Mouse (Mus musculus): ENCODE data around the gene Pdlim1. TPM values are rescaled to one million over a fixed set of nuclear protein-coding genes. Genes with fewer than 3 reads are reported as not detected.

The Pdlim1 gene
- polyA plus RNA-seq, 1 experiment from 2014 or later: 211 TPM

DNA sequence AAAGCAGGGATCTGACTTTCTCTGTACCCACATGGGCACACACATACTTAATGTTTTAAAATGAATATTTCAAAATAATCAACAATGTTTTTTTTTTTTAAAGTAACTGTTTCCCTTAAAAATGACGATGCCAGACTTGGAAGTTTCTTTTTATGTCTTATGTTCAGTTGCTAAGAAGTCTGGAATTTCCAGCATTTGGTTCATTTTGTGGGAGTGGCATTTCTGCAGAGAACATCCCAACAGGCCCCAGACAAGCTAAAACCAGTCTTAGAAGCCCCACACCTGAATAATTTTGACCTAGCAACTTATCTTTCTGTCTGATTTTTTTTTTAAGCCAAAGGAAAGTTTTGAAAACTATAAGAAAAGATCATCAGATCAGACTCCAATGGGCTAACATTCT is 16.1 kb downstream of the Pdlim1 start:
- Histone ChIP-seq H3K4me1 (replicated peaks) (no peaks in the 10 kb centered on the region), H3K27ac (no peak overlapping the region), H3K27me3 (replicated peaks) (no peaks in the 10 kb centered on the region), H3K4me3 (replicated peaks) (no peak overlapping the region), H3K4me2 (replicated peaks) (no peak overlapping the region), H3K36me3 (no peaks in the 10 kb centered on the region), H3K9me3 (no peaks in the 10 kb centered on the region), H3K9ac (no peak overlapping the region)
- 55% methylated on average over 1 of the region's 1 CpGs for WGBS
- no peak for ATAC-seq

DNA sequence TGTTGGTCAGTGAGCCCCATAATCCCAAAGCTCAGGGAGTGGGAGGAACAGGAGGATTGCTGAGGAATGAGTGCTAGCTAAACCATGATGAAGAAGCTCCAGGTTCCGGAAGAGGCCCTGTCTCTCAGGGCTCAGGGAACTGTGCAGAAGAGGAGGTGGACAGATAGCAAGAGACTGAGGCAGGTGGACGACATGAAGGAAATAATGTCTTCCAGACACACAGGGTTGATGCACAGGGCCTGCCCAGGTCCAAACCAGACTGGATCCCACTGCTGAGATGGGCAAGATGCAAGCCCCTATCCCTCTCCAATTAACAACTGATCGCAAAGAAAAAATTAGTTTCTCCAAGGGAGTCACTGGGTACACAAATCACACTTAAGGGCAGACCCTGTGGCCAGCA is 16.9 kb downstream of the Pdlim1 start:
- no peak overlapping the region for H3K27ac ChIP-seq
- H3K27me3 ChIP-seq (replicated peaks): no peaks in the 10 kb centered on the region
- no peak overlapping the region for H3K4me3 ChIP-seq (replicated peaks)
- no peaks in the 10 kb centered on the region for H3K36me3 ChIP-seq
- WGBS: 92% methylated on average over 3 of the region's 3 CpGs
- H3K4me1 ChIP-seq (replicated peaks): no peaks in the 10 kb centered on the region
- H3K9me3 ChIP-seq: no peaks in the 10 kb centered on the region
- no peak overlapping the region for H3K4me2 ChIP-seq (replicated peaks)
- ATAC-seq: no peak
- H3K9ac ChIP-seq: no peak overlapping the region

DNA sequence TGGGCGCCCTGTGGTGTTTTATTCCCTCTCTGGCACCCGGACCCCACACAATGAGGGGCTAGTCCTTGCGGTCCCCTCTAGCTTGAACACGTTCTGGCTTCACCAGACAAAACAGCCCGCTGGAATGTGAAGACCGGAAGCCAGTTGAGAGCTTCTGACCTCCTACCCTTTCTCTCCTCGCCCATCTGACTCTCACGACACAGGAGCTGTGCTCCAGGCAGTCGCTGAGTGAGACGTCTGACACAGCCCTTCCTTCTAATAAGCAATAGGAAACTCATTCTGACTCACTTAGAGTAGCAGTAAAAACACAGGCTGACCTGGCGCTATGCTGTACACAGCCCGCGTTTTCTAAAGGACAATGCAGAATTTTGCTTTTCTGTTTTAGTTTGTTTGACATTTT is 17.9 kb downstream of the Pdlim1 start:
- H3K4me1 ChIP-seq (replicated peaks): no peaks in the 10 kb centered on the region
- peak; percentile 56; the same call in 1 of the 2 replicates for ATAC-seq
- H3K27me3 ChIP-seq (replicated peaks): no peaks in the 10 kb centered on the region
- H3K27ac ChIP-seq: no peak overlapping the region
- WGBS: 45% methylated on average over 13 of the region's 13 CpGs
- H3K9me3 ChIP-seq: no peaks in the 10 kb centered on the region
- no peak overlapping the region for H3K9ac ChIP-seq
- no peaks in the 10 kb centered on the region for H3K36me3 ChIP-seq
- H3K4me3 ChIP-seq (replicated peaks): no peak overlapping the region
- no peak overlapping the region for H3K4me2 ChIP-seq (replicated peaks)

DNA sequence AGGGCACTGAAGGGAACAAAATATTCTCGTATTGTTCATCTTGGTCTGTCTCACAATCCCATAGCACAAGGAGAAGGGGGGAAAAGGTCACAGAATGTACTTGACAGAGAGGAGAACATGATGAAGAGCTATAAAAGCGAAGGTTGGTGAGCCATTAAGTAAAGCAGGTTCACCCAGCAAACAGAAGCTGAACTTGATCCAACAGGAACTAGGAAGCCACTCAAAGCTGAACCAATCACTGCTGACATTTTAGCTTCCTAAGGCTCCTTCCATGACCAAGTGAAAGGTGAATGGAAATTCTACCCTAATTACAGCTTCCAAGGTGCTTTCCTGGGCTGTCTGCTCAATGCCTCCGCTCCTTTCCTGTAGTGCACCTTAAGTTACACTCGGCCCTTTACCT is 20.5 kb downstream of the Pdlim1 start:
- H3K4me2 ChIP-seq (replicated peaks): no peak overlapping the region
- no peak overlapping the region for H3K4me3 ChIP-seq (replicated peaks)
- no peak overlapping the region for H3K27ac ChIP-seq
- WGBS: 86% methylated on average over 4 of the region's 4 CpGs
- no peak overlapping the region for H3K9ac ChIP-seq
- H3K9me3 ChIP-seq: no peaks in the 10 kb centered on the region
- no peak for ATAC-seq
- H3K36me3 ChIP-seq: no peaks in the 10 kb centered on the region
- no peaks in the 10 kb centered on the region for H3K4me1 ChIP-seq (replicated peaks)
- no peaks in the 10 kb centered on the region for H3K27me3 ChIP-seq (replicated peaks)

DNA sequence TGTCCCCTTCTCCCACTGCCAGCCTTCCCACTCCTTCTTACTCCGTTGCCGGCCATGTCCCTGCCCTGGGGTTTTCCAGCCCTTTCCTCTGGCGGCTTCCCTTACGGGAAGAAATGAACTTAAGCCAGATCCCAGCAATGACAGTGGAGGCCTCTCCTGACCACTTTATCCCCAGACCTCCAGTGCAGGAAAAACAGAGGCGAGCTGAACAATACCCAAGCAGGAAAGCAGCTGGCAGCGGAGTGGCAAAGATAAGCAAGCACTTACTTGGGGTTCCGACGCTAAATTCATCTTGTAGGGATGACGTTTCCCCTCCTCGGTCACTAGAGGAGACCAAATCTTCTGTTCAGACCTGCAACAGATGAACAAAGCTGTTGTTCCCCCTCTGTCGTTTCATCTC is 22.3 kb downstream of the Pdlim1 start:
- H3K9ac ChIP-seq: no peak overlapping the region
- H3K27me3 ChIP-seq (replicated peaks): no peaks in the 10 kb centered on the region
- WGBS: 73% methylated on average over 11 of the region's 11 CpGs
- no peak overlapping the region for H3K27ac ChIP-seq
- no peaks in the 10 kb centered on the region for H3K4me1 ChIP-seq (replicated peaks)
- H3K4me2 ChIP-seq (replicated peaks): no peak overlapping the region
- H3K4me3 ChIP-seq (replicated peaks): no peak overlapping the region
- no peaks in the 10 kb centered on the region for H3K9me3 ChIP-seq
- ATAC-seq: no peak
- H3K36me3 ChIP-seq: no peaks in the 10 kb centered on the region

DNA sequence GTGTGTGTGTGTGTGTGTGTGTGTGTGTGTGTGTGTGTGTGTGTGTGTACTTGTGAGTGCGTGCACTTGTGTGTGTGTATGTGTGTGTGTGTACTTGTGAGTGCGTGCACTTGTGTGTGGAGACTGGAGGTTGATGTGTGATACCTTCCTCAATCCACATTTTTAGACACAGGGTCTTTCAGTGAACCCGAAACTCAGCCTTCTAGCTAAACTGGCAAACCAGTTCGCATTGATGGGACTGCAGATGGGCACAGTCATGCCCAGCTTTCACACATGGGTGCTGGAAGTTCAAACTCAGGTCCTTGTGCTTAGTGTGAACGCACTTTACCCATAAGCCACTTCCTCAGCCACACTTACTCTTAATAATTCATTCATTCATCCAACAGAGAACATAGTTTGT is 23.2 kb downstream of the Pdlim1 start:
- no peaks in the 10 kb centered on the region for H3K27me3 ChIP-seq (replicated peaks)
- H3K9ac ChIP-seq: no peak overlapping the region
- H3K4me2 ChIP-seq (replicated peaks): no peak overlapping the region
- no peaks in the 10 kb centered on the region; the same call in 1 of the 2 replicates for H3K36me3 ChIP-seq
- no peaks in the 10 kb centered on the region for H3K4me1 ChIP-seq (replicated peaks)
- 93% methylated on average over 5 of the region's 5 CpGs for WGBS
- H3K9me3 ChIP-seq: no peaks in the 10 kb centered on the region
- H3K27ac ChIP-seq: no peak overlapping the region
- no peak overlapping the region for H3K4me3 ChIP-seq (replicated peaks)
- no peak for ATAC-seq

DNA sequence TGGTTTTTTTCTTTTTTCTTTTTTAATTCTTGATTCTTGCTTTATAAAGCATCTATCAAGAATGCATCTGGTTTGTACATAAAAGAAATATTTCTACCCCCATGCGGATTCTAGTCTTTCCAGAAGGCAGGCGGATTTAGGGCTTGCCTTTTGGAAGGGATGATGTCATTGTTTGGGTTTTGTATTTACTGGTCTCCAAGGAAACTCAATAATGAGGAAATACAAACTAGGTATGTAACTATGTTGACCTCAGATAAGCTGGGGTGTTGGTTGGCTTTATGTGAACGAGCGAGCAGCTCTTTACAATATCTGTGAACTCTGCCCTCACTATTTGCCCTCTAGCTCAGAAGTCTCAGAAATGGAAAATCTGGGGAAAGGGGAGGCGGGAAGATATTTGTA is 24.4 kb downstream of the Pdlim1 start:
- WGBS: 37% methylated on average over 5 of the region's 5 CpGs
- ATAC-seq: peak; percentile 92

DNA sequence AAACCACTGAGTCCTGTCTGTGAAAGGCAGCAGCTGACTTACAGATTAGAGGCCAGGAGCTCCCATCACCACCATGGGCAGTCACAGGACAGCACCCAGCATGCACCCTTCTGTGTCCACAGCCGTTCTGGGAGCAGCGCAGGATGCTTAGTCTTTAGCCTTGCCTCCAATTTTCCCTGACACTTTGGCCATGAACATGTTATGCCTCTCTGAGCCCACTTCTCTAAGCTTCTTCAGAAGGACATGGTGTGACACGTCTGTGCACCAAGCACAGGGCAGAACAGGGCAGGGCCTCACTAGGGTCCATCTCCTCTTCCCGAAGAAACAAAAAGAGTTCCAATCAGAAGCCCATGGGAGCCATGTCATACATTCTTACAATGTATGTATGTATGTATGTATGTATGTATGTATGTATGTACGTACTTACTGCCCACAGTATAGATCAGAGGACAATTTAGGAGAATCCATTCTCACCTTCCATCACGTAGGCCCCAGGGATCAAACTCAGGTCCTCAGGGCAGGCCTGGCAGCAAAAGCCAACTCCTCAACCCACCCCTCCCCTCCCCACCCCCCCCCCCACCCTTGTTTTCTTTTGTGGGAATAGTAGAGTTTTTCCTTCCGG is 24.9 kb downstream of the Pdlim1 start:
- H3K4me2 ChIP-seq (replicated peaks): no peak overlapping the region
- no peaks in the 10 kb centered on the region for H3K9me3 ChIP-seq
- peak; percentile 54 for ATAC-seq
- no peaks in the 10 kb centered on the region for H3K4me1 ChIP-seq (replicated peaks)
- H3K4me3 ChIP-seq (replicated peaks): no peak overlapping the region
- WGBS: 86% methylated on average over 7 of the region's 7 CpGs
- no peaks in the 10 kb centered on the region for H3K27me3 ChIP-seq (replicated peaks)
- H3K36me3 ChIP-seq: no peaks in the 10 kb centered on the region; the same call in 1 of the 2 replicates
- 0 out of 2 replicates have a peak overlapping the region, but pooled peaks have one; percentile 4 for H3K27ac ChIP-seq
- H3K9ac ChIP-seq: no peak overlapping the region

More for the DNA sequence above, 24.4 kb downstream of the Pdlim1 start:
- Histone ChIP-seq H3K27ac (no peak overlapping the region), H3K9me3 (no peaks in the 10 kb centered on the region), H3K9ac (no peak overlapping the region), H3K4me2 (replicated peaks) (no peak overlapping the region), H3K4me3 (replicated peaks) (no peak overlapping the region), H3K36me3 (no peaks in the 10 kb centered on the region; the same call in 1 of the 2 replicates), H3K4me1 (replicated peaks) (no peaks in the 10 kb centered on the region), H3K27me3 (replicated peaks) (no peaks in the 10 kb centered on the region)

DNA sequence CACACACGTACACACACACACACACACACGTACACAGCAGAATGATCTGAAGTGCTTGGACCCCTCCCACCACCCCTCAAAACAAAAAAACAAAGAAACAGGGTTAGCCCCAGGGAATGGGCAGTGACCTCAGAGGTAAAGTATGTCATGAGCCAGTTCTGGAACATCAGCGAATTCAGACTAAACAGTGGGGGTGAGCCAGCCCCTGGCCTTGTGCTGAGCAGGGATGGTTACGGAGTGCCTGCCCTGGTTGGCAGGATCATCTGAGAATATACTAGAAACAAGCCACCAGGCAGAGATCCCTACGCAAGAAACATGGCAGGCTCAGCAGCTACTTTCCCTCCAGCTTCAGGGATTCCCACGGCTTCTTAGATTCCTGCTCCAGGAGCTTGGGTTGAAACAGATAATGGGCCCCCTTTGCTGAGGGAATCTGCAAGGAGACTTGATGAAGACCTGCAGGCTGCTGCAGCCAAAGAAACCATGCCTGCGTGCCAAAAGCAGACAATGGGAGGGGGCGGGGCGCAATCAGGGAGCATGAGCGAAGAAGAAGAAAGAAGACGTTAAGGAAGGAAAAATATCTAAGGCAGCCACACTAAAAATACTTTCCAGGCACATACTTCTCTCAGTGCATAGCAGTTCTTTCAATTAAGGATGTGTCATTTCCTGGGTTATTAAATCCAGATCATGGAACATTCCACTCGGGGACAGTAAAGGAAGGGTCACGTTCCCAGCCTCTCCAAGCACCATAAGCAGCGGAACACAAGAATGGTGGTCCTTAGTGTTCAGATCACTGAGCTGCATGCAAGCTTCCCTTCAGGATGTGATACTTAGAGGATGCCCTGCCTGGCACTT is 30.6 kb downstream of the Pdlim1 start:
- ATAC-seq: peak; percentile 75
- 51% methylated on average over 14 of the region's 14 CpGs for WGBS
- H3K27ac ChIP-seq: peak overlapping the region; percentile 60

DNA sequence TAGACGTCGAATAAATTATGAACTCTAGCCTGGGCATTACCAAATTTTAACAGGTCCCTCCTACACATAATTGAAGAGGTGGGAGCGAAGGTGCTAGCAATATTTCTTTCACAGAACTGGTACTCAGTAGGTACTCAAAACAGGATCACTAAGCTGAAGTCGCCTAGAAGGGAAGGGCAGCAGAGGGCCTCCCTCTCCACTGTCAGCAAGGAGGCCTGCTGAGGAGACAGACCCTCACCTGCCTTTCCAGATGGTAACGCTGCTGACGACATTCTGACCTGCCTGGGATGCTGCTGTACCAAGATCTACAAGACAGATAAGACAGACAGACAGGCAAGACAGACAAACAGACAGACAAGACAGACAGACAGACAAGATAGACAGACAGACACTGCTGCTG is 31.3 kb downstream of the Pdlim1 start:
- no peaks in the 10 kb centered on the region; the same call in 1 of the 2 replicates for H3K36me3 ChIP-seq
- H3K27ac ChIP-seq: no peak overlapping the region
- no peaks in the 10 kb centered on the region for H3K27me3 ChIP-seq (replicated peaks)
- no peak overlapping the region for H3K9ac ChIP-seq
- ATAC-seq: no peak
- H3K4me1 ChIP-seq (replicated peaks): peaks cover 3% of the 10 kb centered on the region; the same call in 1 of the 2 replicates
- no peak overlapping the region for H3K4me2 ChIP-seq (replicated peaks)
- WGBS: 68% methylated on average over 6 of the region's 6 CpGs
- H3K4me3 ChIP-seq (replicated peaks): no peak overlapping the region
- no peaks in the 10 kb centered on the region for H3K9me3 ChIP-seq

More for the DNA sequence above, 30.6 kb downstream of the Pdlim1 start:
- Histone ChIP-seq H3K9me3 (no peaks in the 10 kb centered on the region), H3K4me2 (replicated peaks) (no peak overlapping the region), H3K4me1 (replicated peaks) (peaks cover 3% of the 10 kb centered on the region; the same call in 1 of the 2 replicates), H3K36me3 (no peaks in the 10 kb centered on the region; the same call in 1 of the 2 replicates), H3K4me3 (replicated peaks) (no peak overlapping the region), H3K27me3 (replicated peaks) (no peaks in the 10 kb centered on the region), H3K9ac (no peak overlapping the region)

DNA sequence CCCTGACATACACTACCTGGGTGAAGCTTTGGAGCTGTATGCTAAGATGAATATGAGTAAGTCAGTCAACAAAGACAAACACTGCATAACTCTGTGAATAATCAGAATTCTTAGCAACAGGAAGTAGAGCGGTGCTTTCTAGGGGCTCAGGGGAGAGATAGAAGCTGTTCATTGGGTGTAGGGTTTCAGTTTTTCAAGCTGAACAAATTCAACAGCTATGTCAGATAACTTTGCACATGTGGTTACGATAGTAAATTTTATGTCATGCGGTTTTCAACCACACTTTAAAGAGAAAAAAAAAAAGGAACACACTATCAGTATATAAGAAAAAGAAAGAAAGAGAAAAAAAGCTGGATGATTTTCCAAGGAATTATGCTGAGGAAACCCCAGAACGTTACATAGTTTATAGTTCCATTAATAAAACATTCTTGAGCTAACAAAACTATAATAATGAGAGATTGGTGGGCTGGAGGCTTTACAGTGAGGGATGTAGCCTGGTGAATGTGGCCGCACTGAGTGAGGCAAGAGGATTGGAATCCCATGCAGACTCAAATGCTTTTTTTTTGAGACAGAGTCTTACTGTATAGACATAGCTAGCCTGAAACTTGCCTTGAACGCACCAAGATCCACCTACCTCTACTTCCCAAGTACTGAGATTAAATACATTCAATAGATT is 33.3 kb downstream of the Pdlim1 start:
- Histone ChIP-seq H3K4me3 (replicated peaks) (no peak overlapping the region), H3K36me3 (no peaks in the 10 kb centered on the region), H3K27ac (no peak overlapping the region), H3K4me2 (replicated peaks) (no peak overlapping the region), H3K9ac (no peak overlapping the region), H3K4me1 (replicated peaks) (peaks cover 3% of the 10 kb centered on the region; the same call in 1 of the 2 replicates), H3K27me3 (replicated peaks) (no peaks in the 10 kb centered on the region), H3K9me3 (no peaks in the 10 kb centered on the region)
- WGBS: 66% methylated on average over 6 of the region's 6 CpGs
- ATAC-seq: no peak

DNA sequence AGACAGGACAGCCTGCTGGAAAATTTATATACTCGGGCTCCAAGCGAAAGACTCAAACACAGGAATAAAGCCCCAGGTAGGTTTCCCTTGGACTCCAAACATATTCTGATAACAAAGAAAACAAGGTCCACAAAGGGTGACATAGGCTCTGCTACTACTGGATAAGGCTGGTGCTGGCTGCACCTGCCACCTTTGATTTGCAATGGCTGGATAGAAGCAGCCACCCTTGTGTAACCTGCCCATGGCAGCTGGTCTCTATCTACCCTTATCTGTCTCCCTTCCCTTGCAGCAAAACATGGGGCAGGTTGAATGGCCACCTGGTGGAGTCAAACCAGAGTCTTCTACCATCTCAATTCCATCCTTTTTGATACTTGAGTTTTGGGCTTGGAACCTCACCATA is 39.1 kb downstream of the Pdlim1 start:
- peak; percentile 78; the same call in 1 of the 2 replicates for ATAC-seq
- 92% methylated on average over 2 of the region's 2 CpGs for WGBS

More for the DNA sequence above, 39.1 kb downstream of the Pdlim1 start:
- no peaks in the 10 kb centered on the region for H3K4me1 ChIP-seq (replicated peaks)
- no peak overlapping the region for H3K9ac ChIP-seq
- H3K4me3 ChIP-seq (replicated peaks): no peak overlapping the region
- H3K27me3 ChIP-seq (replicated peaks): no peaks in the 10 kb centered on the region
- H3K27ac ChIP-seq: no peak overlapping the region
- H3K4me2 ChIP-seq (replicated peaks): no peak overlapping the region
- no peaks in the 10 kb centered on the region for H3K9me3 ChIP-seq
- no peaks in the 10 kb centered on the region for H3K36me3 ChIP-seq
